Mouse (Mus musculus) urinary bladder, postnatal 14 days (tissue): ENCODE results near the gene Sumo2.
"Not testable (repeated sequence)": the region's sequence is repeated elsewhere in the genome, so short reads cannot be mapped to it uniquely, and the experiment has no call there.

Source experiments
- DNase-seq: peaks from one replicate; pipeline ENCODE4 v3.0.0; 2021; ENCODE audit warnings: low spot score

Sumo2 gene

GRCm38 (mm10) chr11:115536038-115536681 lies at the start of gene Sumo2:
TSS of gene Sumo2 (minus strand) at chr11:115536276.
- DNase-seq = peak; percentile 98

- DNase-seq = no peak
Measured at GRCm38 (mm10) chr11:115585573-115586100, 49.6 kb upstream of the Sumo2 start.

DNA sequence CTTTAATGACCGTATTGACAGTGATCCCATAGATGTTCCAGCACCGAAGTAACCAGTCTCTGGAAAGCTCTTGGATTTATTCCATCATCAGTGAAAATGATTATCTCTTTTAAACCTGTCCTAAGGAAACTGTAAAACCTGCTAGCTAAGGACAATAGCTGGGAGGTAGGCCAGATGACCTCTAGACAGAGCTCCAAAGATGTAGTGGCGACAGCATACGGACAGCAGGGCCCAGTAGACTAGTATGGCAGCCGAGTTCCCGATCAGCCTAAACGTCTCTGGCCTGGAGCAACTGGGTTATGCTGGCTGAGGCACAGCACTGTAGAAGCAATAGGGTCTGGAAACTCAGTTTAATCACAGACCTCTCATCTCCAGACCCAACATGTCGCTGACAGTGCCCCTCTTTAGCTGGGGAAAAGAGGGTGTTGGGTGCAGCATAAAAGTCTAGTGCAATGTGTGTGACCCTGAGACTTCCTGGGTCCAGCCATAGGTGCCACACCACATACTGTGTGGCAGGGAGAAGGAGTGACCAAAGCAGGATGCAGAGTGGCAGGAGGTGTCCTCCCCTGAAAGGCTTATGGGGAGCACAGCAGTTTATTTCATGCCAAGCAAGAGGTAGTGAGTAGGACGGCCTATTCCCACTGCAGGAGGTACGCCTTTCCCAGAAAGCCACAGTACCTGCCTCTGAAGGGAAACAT lies 48.4 kb upstream of the Sumo2 start:
- no peak for DNase-seq

DNA sequence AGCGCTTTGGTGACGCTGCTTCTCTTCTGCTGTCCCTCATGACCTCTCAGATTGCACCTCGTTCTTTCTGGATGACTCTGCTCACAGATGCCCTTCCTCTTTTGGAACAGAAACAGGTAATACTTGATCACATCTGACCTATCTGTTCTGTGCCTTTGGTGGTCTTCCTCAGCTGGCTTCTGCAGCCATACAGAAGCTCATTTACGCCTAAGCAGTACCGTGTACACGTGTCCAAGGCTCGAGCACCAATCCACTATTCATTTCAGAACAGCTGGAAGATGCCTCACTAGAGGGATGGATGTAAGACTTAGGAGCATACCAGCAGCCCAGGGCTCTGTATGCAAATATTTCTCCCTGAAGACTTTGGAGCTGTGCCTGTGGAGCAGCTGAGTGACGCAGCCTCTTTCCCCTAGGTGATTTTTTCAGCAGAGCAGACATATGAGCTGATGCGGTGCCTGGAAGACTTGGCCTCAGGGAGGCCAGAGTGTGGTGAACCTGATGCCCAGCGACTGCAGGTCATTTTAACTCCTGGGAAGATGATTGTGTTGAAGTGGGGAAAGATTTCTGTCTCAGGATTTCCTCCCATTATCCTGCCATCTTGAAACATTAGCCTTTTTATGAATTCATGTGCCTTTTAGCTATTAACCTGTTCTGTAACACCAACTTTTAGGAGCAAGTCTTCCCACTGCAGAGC lies 47.0 kb upstream of the Sumo2 start:
- no peak for DNase-seq

GRCm38 (mm10) chr11:115579080-115579479 lies 43.0 kb upstream of the Sumo2 start:
- DNase-seq = no peak

GRCm38 (mm10) chr11:115564961-115565360 lies 28.9 kb upstream of the Sumo2 start:
- no peak for DNase-seq

- DNase-seq = peak; percentile 98
Measured at GRCm38 (mm10) chr11:115564064-115564809, 28.2 kb upstream of the Sumo2 start, which contains the start of gene Nup85. TSS of gene Nup85 (plus strand) at chr11:115564434.

DNA sequence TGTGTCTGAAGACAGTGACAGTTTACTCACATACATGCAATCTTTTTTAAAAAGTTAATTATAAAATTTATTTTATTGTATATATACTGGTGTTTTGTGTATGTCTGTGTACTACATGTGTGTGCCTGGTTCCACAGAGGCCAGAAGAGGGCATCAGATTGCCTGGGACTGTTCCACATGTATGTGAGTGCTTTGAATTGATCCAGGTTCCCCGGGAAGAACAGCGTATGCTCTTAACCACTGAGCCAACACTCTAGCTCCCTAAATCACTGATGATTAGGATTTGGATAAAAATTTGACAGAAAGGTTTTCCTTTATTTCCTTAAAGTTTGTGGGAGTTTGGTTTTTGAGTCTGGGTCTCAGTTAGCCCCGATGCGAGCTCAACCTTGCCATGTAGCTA lies 27.3 kb upstream of the Sumo2 start:
- DNase-seq = no peak

GRCm38 (mm10) chr11:115555717-115556116 lies 19.6 kb upstream of the Sumo2 start:
- DNase-seq = no peak

DNA sequence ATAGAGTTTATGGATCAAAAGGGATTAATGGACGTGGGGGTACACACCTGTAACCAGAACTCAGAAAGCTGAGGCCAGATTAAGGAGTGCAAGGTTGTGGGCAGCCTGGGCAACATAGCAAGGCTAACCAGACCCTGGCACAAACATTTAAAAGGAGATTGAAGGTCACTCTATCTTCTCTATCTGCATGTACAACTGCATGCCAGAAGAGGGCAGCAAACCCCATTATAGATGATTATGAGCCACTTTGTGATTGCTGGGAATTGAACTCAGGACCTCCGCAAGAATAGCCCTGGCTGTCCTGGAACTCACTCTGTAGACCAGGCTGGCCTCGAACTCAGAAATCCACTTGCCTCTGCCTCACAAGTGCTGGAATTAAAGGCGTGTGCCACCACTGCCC lies 16.7 kb upstream of the Sumo2 start:
- DNase-seq = no peak

- no peak for DNase-seq
Measured at GRCm38 (mm10) chr11:115543571-115543970, 7.5 kb upstream of the Sumo2 start.

DNA sequence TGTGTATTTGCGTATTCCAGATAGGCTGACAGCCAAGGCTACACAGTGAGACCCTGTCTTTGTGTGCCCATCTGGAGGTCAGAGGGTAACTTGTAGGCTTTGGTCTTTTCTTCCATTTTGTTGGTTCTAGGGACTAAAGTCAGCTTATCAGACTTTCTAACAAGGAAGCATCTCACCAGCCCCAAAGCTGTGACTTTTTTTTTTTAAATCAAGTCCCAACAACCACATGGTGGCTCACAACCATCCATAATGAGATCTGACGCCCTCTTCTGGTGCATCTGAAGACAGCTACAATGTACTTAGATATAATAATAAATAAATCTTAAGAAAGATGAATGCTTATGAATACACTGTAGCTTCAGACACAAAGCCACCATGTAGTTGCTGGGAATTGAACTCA lies 2.0 kb upstream of the Sumo2 start:
- no peak for DNase-seq

- DNase-seq = no peak
Measured at GRCm38 (mm10) chr11:115536856-115537568, 936 bp upstream of the Sumo2 start.

DNA sequence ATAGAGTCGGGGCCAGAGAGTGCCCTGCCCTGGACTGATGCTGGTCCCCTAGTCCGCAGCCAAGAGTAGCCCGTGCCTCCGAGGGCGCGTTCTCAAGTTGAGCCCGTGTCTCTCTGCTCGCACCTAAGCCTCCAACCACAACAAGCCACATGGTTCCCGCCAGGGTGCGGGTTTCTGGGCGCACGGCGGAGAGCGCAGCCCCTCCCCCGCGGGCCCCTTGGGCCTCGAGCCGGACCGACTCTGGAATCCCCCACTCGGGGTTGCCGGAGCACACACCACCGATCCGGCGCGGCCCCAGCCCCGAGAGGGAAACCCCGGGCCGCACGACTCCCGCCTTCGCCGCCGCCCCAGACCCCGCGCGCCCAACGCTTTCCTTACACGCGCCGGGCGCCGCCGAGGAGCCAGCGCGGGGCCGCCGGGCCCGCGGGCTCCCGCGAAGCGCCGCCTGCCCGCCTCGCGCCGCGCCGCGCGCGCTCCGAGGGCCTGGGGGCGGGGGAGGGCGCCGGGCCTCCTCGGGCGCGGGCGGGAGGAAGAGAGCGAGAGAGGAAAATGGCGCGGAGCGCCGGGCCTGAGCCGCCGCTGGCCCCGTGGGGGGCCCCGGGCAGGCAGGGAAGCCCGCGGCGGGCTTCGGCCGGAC lies 557 bp downstream of the Sumo2 start:
- peak; percentile 60 for DNase-seq

DNA sequence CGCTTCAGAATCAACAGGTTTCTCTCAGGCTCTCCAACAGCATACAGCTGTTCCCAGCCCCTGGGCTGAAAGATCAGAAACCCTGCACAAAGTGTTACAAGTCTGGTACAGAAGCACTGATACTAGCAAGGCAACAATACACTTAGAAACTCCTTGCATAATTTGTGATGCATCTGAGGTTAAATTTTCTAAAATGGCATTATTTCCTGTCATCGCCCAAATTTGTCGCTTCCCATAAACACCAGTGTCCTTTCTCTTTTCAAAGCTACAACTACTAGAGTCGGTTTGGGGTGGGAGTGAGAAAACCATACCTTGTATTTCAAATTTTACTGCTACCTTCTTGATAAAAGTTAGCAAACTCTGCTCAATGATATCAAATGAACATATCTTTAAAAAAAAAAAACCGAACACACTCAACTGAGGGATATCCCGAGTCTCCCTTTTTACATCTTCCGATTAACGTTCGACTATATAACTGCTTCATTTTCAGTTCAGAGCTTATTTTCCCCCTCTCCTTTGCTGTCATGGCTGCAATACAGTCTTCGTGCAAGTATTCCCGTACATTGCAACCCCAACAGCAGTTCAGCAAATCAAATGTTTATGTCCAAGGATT lies 1.2 kb downstream of the Sumo2 start:
- DNase-seq = no peak

GRCm38 (mm10) chr11:115526446-115526845 lies 9.6 kb downstream of the Sumo2 start:
- DNase-seq = not testable (repeated sequence)

- no peak for DNase-seq
Measured at GRCm38 (mm10) chr11:115522703-115523102, 13.4 kb downstream of the Sumo2 start.

DNA sequence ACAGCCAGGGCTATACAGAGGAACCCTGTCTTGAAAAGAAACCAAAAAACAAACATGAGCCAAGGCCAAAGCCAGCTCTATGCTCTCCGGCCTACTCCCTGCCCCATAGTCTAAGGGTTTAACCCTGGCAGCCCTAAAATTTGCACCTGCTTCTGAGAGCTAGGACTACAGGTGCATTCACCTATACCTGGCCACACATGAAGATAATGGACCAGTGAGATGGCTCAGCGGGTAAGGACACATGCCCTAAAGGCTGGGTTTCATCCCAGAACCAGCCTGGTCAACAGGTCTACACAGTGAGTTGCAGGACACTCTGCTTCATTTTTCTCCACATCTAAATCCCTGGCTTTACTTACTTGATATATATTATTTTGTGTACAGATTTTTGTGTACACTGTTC lies 13.8 kb downstream of the Sumo2 start:
- DNase-seq = no peak

DNA sequence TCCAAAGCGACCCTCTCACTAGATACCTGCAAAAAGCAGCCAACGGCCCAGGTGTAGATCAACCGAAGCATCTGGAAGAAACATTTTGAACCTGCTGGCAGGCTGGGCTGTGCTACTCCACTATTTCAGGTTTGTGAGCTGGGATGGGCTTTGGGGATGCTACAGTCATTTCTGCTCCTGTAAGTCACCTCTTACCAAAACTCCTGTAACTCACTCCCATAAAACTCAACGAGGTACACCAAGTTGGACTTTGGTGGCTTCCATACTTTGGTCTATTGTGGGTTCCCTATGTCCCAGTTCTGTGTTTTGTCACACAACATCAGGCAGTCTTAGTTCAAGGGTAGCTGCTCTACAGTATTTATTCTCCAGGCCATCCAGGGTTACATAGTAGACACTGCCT lies 15.0 kb downstream of the Sumo2 start:
- no peak for DNase-seq

- no peak for DNase-seq
Measured at GRCm38 (mm10) chr11:115520218-115520617, 15.9 kb downstream of the Sumo2 start.

DNA sequence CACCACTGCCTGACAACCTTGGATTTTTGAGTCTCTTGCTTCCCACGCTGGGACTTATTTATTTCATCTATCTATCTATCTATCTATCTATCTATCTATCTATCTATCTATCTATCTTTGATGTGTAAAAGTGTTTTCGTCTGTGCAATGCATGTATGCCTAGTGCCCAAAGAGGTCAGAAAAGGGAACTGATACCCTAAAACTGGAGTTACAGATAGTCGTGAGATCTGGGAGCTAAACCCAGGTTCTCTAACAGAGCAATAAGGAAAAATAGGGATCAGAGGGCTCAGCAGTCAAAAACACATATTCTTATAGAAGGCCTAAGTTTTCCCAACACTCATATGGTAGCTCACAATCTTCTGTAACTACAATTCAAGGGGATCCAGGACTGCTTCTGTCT lies 16.5 kb downstream of the Sumo2 start:
- no peak for DNase-seq
